Mouse (Mus musculus): ENCODE data around the gene Gm15107.
"Not testable (repeated sequence)": the region's sequence is repeated elsewhere in the genome, so short reads cannot be mapped to it uniquely, and the experiment has no call there.

Gm15107 gene

DNA sequence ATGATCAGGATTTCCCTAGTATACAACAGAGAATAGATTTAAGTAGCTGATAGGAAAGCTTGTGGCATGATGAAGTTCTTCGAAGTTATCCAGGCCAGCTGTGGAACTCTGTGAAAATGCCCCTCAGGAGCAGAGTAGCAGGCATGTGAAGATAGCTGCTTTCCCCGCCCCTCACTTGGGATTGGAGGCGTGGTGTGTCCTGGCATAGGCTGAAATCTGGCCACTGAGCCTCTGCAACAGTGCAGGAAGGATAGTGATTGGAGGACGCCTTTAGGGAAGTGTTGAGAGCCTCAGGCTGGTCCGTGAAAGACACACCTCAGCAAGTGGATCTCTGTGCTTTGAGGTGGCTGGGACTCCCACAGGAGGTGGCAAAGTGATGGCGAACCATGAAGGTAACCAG is at the start of gene Gm15107:
Gene Gm15107 (plus strand): TSS at position 301 of the 400 bp plus-strand sequence.
- not testable (repeated sequence) for DNase-seq

Measured in cerebellum, adult 11 months (tissue).